Mouse (Mus musculus) adrenal gland, postnatal 10 days (tissue): ENCODE measurements around the gene Rab27a. TPM values are rescaled to one million over a fixed set of nuclear protein-coding genes. Genes with fewer than 3 reads are reported as not detected.
"Not testable (repeated sequence)": the region's sequence is repeated elsewhere in the genome, so short reads cannot be mapped to it uniquely, and the experiment has no call there.

Source experiments
- DNase-seq: peaks from one replicate; pipeline ENCODE4 v3.0.0; 2021; ENCODE audit warnings: mixed read lengths
- total RNA-seq, 2 experiments: library from RNA; stranded (reverse); gene quantifications; 2 replicates each; pipeline ENCODE4 v1.2.3; 2021

The Rab27a gene
- total RNA-seq, 2 experiments from 2014 or later: 21.9 to 27.0 TPM

DNA sequence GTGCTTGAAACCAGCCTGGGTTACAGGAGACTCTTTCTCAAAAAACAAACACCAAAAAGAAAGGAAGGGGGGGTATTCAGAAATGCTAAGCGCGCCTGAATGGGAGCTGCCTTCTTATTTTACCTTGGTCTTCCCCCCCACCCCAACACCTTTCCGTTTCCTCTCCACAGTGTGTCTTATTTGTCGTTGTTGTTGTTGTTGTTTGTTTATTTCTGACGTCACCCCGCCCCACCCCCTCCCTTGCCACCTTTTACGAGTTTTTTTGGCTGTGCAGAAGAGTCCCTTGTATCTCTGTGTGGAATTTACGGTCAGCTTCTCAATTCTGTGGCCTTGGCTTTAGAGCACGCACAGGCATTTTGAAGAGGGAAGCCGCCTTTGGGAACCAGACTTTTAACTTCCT is 1.1 kb downstream of the Rab27a start:
- no peak for DNase-seq

DNA sequence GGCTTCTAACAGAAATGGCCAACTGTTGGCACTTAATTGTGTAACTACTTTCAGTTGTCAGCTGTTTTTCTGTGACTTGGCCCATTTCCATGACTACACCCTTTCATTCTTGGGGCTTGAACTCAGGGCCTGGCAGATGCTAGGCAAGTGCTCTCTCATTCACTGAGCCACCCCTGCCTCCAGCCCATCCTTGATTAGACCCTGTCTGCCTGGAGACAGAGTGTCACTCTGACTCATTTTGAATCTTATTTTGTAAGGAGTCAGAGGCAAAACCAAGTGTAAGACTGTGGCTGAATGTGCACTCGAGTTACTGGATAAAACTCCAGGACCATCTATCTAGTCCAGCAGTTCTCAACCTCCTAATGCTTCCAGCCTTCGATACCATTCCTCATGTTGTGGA is 3.3 kb downstream of the Rab27a start:
- DNase-seq: no peak

DNA sequence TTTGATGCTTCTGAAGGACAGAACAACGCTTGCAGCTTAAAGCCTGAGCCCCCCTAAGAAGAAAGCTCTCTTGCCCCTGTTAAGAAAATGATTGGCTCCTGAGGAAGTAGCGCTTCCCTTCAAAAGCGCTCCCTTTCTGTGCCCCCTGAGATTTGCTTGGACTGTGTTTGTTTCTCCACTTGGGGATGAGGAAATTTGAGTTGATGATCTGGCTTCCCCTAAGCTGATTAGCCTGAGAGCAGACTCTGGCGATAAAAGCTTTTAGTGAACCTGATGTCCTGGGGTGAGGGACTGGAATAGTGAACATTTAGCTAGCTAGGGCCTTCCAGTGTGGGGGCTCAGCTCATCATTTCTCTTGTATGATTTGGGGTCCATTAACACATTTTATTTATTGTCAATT is 4.3 kb downstream of the Rab27a start:
- DNase-seq: no peak

DNA sequence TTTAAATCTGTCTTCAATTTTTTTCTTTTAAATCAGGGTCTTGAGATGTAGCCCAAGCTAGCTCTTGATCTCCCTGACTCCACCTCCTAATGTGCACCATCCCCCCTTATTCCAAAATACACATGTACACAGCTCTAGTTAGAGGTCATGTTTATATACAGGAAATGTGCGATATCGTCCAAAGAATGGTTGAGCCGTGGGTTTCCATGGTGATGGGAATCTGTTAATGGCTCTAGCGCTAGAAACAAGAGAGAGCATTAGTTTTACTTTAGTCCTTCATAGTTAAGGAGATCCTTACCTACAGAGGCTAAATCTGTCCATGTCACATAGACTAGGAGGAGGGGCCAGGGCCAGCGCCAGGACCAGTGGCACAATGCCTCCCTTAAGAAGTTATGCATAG is 5.2 kb downstream of the Rab27a start:
- no peak for DNase-seq

DNA sequence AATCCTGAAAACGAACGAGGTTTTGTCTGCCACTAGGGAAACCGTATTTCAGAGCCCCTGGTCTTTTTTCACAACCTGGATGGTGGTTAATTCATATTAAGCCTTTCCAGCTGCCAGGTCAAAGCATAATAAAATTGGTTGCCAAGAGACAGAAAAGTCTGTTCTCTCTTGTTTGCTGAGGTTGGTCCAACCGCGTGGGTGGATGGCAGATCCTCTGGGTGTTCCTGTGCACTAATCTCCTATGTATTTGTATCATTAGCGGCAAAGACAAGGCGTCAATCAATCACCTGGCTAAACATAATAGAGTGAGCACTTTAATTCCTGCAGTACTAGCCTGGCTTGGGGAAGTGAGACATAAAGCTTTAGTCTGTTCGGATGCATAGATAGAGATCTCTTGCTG is 6.0 kb downstream of the Rab27a start:
- DNase-seq: no peak

DNA sequence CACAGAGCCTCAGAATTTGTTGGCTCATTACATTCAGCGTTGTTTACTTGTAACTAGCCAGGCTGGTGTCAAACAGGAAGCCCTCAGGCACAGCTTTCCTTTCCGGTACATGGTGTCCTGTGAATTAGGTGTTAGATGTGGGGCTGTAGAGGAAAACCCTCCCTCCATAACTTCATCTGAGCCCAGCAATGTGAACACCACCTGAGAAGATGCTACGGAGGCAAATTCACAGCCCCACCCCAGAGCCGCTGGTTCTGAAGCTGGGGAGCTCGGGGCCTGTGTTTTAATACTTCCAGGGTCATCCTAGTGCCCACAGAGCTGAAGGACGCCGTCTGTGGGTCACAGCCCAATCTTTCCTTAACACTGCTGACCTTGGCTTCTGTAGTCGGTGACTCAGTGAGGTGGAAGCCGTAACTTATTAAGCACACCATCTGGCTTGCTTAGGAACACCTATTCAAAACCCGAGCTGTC is 10.8 kb downstream of the Rab27a start:
- peak; percentile 49 for DNase-seq

DNA sequence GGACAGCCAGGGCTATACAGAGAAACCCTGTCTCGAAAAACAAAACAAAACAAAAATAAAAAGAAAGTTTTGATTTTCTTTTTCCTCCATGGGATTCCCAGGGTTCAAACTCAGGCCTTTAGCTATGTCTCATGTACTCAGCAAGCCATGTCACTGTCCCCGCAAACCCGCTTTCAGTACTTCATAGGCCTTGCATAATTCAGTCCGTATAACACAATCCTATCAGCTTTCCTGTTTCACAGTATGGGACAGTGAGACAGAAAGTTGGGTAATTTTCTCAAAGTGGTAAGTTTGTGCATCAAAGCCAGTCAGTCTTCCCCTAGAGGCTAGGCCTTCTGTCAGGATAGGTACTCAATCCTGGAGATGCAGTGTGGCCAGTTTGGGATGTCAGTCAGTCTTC is 14.6 kb downstream of the Rab27a start:
- no peak for DNase-seq

DNA sequence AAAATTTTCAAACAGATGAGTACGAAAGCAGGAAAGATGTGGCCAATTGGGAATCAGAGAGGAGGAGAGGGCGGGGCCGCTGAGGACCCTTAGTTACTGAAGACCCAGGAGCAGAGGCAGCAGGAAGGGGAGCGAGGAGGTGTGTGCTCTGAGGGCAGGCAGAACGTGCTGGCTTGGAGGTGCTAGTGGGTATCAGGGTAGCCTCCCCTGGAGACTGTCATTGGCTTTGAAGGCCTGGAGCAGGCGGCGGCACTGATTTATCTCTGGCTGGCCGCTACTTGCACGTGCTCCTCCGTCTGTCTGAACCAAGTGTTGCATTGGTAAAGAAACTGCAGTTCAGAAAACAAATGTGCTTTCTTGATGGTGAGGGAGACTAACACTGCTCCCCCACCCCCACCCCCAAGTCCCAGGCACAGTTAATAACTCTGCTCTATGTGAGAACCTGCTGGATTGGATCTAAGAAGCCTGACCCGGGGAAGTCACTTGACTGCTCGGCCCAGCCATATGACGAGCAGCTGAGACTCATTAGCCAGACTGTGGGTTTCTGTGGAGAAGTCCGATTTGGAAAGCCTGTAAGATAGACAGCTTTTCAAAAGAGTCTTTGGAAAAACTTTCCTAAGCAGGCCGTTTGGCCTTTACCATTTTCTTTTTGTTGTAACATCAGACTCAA is 19.1 kb downstream of the Rab27a start:
- peak; percentile 42 for DNase-seq

DNA sequence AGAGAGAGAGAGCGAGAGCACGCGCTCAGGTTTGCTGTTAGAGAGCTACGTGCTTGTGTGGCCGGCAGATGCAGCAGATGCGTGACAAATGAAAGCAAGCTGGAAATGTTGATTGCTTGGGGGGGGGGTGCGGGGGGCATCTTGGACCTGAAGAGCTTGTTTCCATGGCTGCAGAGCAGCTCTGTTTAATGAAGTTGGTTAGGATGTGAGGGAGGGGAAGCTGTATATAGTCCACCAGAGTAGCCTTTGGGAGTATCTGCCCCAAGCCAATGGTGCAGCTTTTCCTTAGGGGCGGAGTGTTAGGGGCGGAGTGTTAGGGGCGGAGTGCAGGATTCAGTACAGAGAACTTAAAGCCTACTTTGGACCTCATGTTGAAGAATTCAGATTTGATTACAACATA is 22.4 kb downstream of the Rab27a start:
- DNase-seq: no peak

DNA sequence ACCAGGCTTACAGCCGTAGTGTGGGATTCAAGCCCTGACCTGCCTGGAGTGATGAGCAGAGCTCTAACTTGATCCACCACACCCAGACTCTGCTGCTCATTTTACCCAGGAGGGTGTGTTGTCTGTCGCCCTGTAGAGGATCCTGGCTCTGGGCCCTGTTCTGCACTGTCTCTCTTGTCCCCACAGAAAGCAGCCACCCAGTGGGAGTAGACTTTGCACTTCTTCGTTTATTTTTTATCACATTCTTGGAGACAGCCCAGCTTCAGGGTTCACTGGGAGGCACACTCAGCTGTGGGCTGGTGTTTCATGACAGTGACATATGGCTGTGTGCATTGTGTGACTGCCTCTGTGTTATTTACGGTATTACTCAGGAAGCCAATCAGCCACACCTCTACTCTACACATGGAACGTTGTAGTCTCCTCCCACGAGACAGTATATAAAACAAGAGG is 23.6 kb downstream of the Rab27a start:
- DNase-seq: no peak

DNA sequence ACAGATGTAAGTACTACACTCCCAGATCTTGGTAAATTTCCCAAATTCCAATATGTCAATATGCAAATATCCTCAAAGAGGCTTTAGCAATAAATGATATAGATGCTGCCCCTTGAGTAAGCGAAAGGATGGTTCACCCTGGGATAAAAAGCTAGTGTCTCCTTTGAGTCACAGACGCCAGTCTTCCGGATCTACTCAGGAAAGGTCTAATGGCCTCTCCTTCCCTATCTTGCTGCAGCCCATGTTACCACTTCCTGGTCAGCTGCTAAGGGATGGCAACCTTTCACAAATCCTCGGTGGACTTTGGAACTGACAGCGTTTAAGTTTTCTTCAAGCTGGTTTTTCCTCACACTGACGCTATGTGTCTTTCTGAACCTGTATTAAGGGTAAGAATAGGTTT is 24.0 kb downstream of the Rab27a start:
- no peak for DNase-seq

DNA sequence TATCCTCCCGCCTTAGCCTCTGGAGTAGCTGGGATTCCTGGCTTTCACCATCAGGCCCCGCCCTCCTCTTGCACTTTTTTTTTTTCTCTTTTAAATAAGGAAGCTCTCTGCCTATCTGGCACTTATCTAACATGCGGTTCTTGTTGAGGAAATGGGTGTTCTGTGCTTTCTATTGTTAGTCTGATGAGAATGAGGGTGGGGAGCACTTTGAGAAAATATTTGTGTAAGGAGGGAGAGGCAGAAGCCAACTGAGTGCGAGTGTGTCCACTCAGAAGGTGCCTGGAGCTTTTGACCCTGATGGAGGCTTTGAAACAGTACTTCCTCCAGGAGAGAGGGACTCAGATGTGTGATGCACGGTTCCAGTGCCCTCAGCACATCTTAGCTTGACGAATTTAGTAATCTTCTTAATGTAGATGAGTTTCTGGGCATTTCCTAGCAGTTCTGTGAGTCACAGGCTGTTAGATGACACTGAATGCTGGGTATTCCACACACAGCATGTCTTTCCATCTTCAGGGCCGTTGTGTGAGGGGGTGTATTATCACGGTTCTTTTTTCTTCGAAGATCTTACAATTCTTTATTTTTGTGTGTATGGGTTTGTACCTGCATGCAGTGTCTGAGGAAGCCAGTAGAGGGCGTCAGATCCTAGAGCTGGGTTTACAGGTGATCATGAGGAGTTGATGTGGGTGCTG is 26.5 kb downstream of the Rab27a start:
- no peak for DNase-seq

DNA sequence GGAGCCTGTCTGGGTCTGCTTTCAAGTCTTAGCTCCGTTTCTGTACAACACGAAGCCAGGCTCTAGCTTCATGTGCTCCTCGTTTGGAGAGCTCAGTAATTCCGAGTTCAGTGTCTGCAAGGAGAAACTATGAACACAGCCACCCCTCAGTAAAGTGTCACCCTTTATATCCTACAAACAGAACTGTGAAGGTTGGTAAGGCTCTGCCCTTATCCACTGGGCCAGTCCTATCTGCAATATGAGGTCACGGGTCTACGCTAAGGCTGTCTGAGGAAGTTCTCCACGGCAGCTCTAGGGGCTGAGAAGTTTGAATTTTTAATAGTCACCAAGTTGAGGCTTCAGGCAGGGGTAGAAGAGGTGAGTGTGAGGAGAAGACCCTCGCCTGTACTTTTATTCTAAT is 27.8 kb downstream of the Rab27a start:
- DNase-seq: no peak

DNA sequence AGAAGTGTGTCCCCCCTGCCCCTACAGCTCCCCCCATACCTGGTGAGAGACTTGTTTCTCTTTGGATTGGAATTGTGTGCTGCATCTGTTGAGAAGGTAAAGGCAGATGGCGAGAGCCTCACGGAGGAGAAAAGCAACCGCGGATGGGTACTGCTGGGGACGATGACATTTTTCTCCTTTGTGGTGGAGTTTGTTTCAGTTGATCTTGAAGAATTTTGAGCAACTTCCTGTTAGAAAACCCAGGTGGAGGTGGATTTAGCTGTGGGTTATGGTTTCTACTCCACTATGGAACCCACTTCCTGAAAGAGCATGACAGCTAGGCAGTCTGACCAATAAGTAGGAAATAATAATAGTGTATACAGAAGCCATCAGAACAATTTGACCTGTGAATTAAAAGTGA is 28.5 kb downstream of the Rab27a start:
- DNase-seq: no peak

DNA sequence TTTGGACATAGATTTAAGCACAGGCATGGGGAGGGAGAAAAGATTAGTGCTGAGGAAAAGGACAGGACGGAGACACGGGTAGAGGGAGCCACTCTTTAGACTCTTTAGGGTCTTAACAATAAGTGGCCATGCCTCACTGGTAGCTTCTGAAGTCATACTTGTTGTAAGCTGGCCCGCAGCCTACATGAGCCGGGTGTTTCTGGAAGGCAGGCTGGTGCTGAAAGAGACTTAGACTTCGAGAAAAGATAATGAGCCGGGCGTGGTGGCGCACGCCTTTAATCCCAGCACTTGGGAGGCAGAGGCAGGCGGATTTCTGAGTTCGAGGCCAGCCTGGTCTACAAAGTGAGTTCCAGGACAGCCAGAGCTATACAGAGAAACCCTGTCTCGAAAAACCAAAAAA is 34.7 kb downstream of the Rab27a start:
- not testable (repeated sequence) for DNase-seq

DNA sequence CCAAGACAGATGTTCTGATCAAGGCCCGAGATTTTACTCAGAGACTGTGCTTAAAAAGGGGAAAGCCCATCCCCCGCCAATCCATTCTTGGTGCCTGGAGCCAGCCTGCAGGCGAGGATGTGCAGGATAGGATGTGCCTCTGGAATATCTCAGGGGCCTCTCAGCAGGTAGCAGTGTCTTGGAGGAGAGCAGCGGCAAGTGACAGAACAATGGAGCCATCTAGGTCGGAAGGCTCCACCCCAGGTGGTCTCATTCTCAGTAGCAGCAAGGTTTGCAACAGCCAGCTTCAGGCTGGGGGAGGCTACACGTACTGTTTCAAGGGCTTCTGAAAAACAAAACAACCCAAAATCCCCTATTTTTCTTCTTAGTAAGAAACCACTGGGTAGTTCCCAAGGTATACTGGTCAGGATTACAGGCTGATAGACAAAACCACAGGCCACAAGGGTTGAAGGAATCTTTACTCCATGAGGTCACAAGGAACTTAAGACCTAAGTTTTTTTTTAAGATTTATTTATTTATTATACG is 35.2 kb downstream of the Rab27a start:
- no peak for DNase-seq

DNA sequence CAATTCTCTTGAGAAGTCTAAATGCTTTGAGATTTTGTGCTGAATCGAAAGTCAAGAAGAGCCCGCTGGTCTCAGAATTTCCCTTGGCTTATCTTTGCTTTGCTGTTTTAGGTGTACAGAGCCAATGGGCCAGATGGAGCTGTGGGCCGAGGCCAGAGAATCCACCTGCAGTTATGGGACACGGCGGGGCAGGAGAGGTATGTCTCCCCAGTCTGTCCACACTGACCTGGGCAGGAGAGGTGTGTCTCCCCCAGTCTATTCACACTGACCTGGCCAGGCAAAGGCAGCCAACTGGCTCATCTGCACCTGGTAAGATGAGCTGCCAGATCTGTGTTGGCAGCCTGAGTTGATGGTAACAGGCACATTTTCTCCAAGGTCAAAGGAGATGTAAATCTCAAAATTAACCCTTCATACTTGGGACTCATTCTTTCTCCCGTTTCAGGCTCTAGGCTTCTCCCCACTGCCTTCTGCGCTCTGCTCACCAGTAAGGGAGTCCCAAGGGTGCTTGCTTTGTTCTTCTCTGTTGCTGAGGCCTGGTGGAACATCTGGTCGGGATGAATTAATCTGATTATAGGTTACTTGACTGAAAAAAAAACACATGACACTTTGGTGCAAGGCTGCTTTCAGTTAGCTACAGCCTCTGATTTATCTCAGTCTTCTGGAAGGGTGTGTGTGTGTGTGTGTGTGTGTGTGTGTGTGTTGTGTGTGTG is 37.8 kb downstream of the Rab27a start:
- DNase-seq: no peak

DNA sequence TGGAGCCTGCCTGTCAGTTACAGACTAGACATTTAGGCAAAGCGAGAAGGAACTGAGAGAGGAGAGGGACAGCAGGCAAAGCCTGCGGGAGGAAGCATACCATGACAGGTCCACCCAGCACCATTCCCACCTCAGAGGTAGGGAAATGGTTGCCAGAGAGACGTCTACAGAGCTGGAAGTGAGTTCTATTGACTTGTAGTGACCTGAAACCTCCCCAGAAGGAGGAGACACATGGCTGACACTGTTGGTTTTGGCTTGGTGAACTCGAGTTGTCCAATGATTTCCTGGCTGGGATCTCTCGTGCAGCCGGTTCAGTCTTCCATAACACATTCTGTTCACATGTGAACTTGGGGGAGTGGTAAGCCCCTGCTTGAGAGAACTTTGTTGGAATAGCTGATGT is 39.3 kb downstream of the Rab27a start:
- no peak for DNase-seq

DNA sequence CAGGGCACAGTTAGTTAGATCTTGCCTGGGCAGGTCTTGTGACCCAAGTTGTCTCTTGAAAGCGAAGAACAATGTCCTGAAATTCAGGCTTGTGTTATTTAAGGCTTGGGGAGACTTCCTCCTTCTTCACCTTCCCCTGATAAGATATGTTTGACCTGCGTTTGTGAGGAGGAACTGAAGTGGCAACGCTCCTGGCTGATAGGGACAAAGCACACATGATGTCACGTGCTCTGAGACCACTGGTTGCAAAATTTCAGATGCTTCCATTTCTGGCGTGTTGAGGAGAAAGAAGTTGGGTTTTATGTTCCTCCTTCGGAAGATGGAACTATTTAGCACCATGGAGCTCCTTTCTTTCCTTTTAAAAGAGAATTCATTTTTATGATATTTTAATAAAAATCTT is 41.2 kb downstream of the Rab27a start:
- no peak for DNase-seq

DNA sequence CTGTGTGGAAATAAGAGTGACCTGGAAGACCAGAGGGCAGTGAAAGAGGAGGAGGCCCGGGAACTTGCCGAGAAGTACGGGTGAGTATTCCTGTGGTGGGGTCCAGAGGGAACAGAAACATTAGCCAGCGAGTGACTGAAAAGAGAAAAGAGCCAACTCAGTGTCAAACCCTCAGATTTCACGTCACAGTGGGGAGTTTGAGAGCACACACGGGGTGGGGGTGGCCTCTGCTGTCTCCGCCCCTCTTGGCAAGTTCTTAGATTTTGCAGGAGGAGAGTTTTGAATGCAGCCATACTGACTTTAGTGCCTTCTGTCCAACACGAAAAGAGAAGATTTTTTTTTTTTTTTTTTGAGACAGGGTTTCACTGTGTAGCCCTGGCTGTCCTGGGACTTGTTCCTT is 42.5 kb downstream of the Rab27a start:
- no peak for DNase-seq

DNA sequence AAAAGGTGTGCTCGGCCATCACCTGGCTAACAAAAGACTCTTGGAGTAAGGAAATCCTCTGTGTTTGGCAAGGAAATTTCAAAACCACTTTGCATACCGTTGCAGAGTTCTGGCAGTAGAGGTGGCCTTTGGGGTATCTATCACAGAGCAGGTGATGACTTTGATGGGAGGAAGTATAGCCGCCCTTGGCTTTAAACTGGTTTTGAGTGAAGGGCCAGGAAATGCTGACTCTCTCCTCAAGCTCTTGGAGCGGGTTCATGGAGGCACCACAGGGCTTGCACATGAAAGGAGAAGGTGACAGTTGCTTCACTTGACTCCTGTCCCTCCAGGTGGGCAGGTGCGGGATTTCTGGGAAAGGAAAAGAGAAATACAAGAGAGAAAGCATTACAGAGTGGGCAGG is 42.9 kb downstream of the Rab27a start:
- no peak for DNase-seq

DNA sequence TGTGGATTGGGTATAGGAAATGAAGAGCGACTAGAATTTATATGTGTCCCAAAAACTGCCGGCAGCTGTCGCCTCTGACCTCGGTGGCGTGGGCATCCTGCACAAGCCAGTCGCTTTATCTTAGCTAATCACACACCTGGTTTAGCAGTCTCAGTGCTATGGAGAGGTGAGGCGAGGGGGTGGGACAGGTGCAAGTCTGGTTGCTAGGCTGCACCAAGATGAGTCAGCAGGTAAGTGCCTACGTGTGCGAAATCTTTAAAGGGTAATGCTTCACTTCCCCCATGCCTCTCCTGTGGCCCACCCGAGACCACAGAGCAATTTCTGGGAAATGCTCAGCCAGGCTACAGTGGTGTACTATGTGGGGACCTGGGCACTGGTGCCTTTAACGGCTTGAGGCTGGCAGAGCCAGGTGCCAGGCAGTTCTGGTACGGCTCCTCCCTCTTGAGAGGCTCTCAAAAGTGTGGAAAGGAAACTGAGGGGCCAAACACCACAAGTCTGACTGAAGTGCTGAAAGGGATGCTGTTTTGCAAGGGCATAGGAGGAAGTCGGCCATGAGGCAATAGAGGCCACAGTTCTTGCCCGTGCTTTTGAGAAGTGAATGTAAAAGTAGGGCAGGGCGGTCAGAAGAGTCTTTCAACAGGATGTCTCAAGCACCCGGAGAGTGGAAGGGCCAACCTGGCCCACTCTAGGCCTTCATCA is 44.7 kb downstream of the Rab27a start:
- no peak for DNase-seq

DNA sequence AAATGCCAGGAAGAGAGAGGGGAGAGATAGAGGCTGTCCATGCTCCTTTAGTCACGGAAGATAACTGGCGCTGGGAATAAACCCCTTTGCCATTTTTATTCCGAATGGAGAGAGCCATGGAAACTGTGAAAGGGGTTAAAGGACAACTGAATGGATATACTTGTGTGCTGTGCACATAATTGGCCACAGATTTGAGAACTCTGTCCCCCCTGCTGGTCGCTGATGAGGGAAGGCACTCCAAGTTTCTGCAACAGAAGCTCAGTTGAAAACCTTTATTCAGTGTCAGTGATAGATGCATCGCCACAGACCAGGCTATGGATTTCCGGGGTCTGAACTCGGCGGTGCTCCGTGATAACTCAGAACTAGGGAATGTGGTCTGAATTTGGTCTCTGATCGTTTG is 45.5 kb downstream of the Rab27a start:
- DNase-seq: no peak
